Mouse (Mus musculus) myocyte (in vitro differentiated cells): ENCODE results near the gene Jchain. TPM values are rescaled to one million over a fixed set of nuclear protein-coding genes. Genes with fewer than 3 reads are reported as not detected.

Experiments
- H3K27me3 ChIP-seq: one replicate; pipeline ENCODE4 v1.6.1; 2011; ENCODE audit not compliant: control insufficient read depth, insufficient read depth, insufficient read length
- H3K36me3 ChIP-seq: one replicate; pipeline ENCODE4 v1.6.1; 2011; ENCODE audit not compliant: control insufficient read depth, insufficient read depth
- H3K4me2 ChIP-seq: one replicate; pipeline ENCODE4 v1.6.1; 2011; ENCODE audit warnings: low read depth, control low read depth
- H3K4me3 ChIP-seq: one replicate; pipeline ENCODE4 v1.5.1; 2011; ENCODE audit warnings: mild to moderate bottlenecking, control low read depth, moderate library complexity
- H3K79me2 ChIP-seq: one replicate; pipeline ENCODE4 v1.6.1; 2011; ENCODE audit not compliant: control insufficient read depth, insufficient read depth
- H3ac ChIP-seq: one replicate; pipeline ENCODE4 v1.6.1; 2011; ENCODE audit not compliant: control insufficient read depth, insufficient read length
- CEBPB ChIP-seq: IDR thresholded peaks from 2 replicates; pipeline ENCODE4 v1.6.1; 2011; ENCODE audit warnings: mild to moderate bottlenecking, moderate library complexity; ENCODE audit not compliant: poor library complexity, insufficient read depth, severe bottlenecking
- E2F4 ChIP-seq: IDR thresholded peaks from one replicate; pipeline ENCODE4 v1.6.1; 2011; ENCODE audit warnings: mild to moderate bottlenecking, control low read depth, moderate library complexity; ENCODE audit not compliant: insufficient read depth
- MAX ChIP-seq: IDR thresholded peaks from one replicate; pipeline ENCODE4 v1.6.1; 2011; ENCODE audit warnings: low read depth, mild to moderate bottlenecking, control low read depth
- MYOD1 ChIP-seq, 3 experiments: IDR thresholded peaks; one replicate each; pipeline ENCODE4 v1.6.1; 2011; ENCODE audit warnings: control low read depth in 2 of 3, low read depth in 2 of 3, mild to moderate bottlenecking in 2 of 3, moderate library complexity in 1 of 3; ENCODE audit not compliant: insufficient read length in 2 of 3, control insufficient read depth in 1 of 3
- MYOG ChIP-seq, 3 experiments: IDR thresholded peaks; one replicate each; pipeline ENCODE4 v1.6.1; 2011; ENCODE audit warnings: control low read depth in 2 of 3, low read depth in 2 of 3, mild to moderate bottlenecking in 2 of 3; ENCODE audit not compliant: insufficient read length in 2 of 3, control insufficient read depth in 1 of 3, insufficient read depth in 1 of 3
- POLR2A ChIP-seq: IDR thresholded peaks from one replicate; pipeline ENCODE4 v1.6.1; 2011; ENCODE audit warnings: low read depth, mild to moderate bottlenecking, control low read depth, moderate library complexity; ENCODE audit not compliant: insufficient read length
- POLR2AphosphoS2 ChIP-seq: IDR thresholded peaks from one replicate; pipeline ENCODE4 v1.6.1; 2011; ENCODE audit warnings: low read depth, control low read depth; ENCODE audit not compliant: insufficient read length
- REST ChIP-seq: IDR thresholded peaks from one replicate; pipeline ENCODE4 v1.6.1; 2011; ENCODE audit warnings: mild to moderate bottlenecking, control low read depth, moderate library complexity; ENCODE audit not compliant: insufficient read depth, insufficient read length
- SRF ChIP-seq: IDR thresholded peaks from one replicate; pipeline ENCODE4 v1.6.1; 2011; ENCODE audit warnings: low read depth; ENCODE audit not compliant: control insufficient read depth, insufficient read length
- TCF12 ChIP-seq: IDR thresholded peaks from one replicate; pipeline ENCODE4 v1.6.1; 2011; ENCODE audit warnings: mild to moderate bottlenecking, control low read depth; ENCODE audit not compliant: poor library complexity, insufficient read depth, severe bottlenecking
- TCF3 ChIP-seq: IDR thresholded peaks from one replicate; pipeline ENCODE4 v1.6.1; 2011; ENCODE audit warnings: low read depth, control low read depth; ENCODE audit not compliant: insufficient read length
- USF1 ChIP-seq: IDR thresholded peaks from one replicate; pipeline ENCODE4 v1.6.1; 2011; ENCODE audit warnings: low read depth, mild to moderate bottlenecking, control low read depth, moderate library complexity
- polyA plus RNA-seq: library from polyadenylated mRNA; unstranded; fragments of >200 nt; fragmentation: generic; extraction: Trizol; gene quantifications from one replicate; pipeline ENCODE4 v1.2.1, GENCODE M21; 2012; ENCODE audit warnings: missing spikeins

Gene Jchain
- 0.04 TPM for polyA plus RNA-seq

- no peaks in the 10 kb centered on the region for H3K27me3 ChIP-seq
- no peak within 1 kb of the TSS for H3K4me2 ChIP-seq
- no peak within 1 kb of the TSS for H3ac ChIP-seq
- no peaks in the 10 kb centered on the region for H3K79me2 ChIP-seq
- TF ChIP-seq POLR2AphosphoS2, result no peak
- TF ChIP-seq REST, result no peak
- no peak for TF ChIP-seq SRF
- no peak for TF ChIP-seq MYOG (IDR thresholded peaks at IDR 0.05; ENCODE audit: control insufficient read depth in 1 of 3, insufficient read depth in 1 of 3, insufficient read length in 2 of 3, low read depth in 2 of 3)
- TF ChIP-seq USF1, result no peak
- no peak for TF ChIP-seq MYOD1 (IDR thresholded peaks at IDR 0.05; ENCODE audit: control insufficient read depth in 1 of 3, insufficient read length in 2 of 3, low read depth in 2 of 3)
- no peak for TF ChIP-seq MAX
- TF ChIP-seq CEBPB, result no peak
- no peak for TF ChIP-seq TCF12
- TF ChIP-seq POLR2A, result no peak
- no peak for TF ChIP-seq TCF3
- TF ChIP-seq E2F4, result no peak
- no peaks in the 10 kb centered on the region for H3K36me3 ChIP-seq
- H3K4me3 ChIP-seq, result no peak within 1 kb of the TSS
These were observed at the start of gene Jchain for GRCm38 (mm10) chr5:88527657-88528056. Jchain (minus strand) TSS chr5:88527891.

DNA sequence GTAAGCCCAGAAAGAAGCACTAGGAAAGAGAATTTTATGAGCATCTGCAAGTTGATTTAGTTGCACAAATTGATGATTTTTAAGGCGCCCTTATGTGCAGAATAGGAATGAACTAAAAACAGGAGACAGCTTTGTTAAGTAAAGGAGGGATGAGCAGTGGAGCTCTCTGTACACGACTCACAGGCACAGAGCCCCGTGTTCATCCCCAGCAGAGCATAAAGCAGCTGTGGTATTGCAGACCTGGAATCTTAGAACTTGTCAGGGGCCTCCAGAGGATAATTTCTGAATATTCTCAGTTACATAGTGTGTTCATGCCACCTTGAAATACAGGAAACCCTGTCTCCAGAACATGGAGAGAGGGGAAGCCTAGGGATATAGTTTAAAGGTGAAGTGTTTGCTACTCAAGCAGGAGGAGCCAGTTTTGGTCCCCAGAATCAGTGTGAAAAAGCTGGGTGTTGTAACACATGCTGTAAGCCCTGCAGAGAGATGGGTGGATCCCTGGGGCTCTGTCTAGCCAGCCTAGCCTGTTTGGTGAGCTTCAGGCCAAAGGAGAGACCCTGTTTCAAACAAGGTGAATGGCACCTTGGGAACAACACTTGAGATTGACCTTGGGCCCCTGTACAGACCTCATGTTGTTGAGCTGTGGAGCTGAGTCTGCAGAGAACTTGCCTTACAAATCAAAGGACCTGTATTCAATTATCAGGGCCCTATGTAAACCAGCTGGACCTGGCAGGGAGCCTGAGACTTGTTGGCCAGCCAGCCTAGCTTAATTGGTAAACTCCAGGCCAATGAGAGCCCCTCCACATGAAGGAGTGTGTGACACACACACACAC, 48.0 kb upstream of the Jchain start:
- Histone ChIP-seq H3K27me3 (no peaks in the 10 kb centered on the region), H3K4me3 (no peak overlapping the region), H3ac (no peak overlapping the region), H3K4me2 (no peak overlapping the region), H3K36me3 (no peaks in the 10 kb centered on the region), H3K79me2 (no peaks in the 10 kb centered on the region)
- TF ChIP-seq MYOD1 (IDR thresholded peaks at IDR 0.05; ENCODE audit: control insufficient read depth in 1 of 3, insufficient read length in 2 of 3, low read depth in 2 of 3) (no peak), E2F4 (no peak), REST (no peak)

- Histone ChIP-seq H3K27me3 (no peaks in the 10 kb centered on the region), H3K4me3 (no peak overlapping the region), H3K36me3 (no peaks in the 10 kb centered on the region), H3ac (no peak overlapping the region), H3K4me2 (no peak overlapping the region), H3K79me2 (peaks cover 4% of the 10 kb centered on the region)
- TF ChIP-seq MAX (no peak), TCF12 (no peak), TCF3 (no peak), SRF (no peak), POLR2A (no peak), MYOD1 (IDR thresholded peaks at IDR 0.05; ENCODE audit: control insufficient read depth in 1 of 3, insufficient read length in 2 of 3, low read depth in 2 of 3) (no peak), CEBPB (no peak), USF1 (no peak), REST (no peak), MYOG (IDR thresholded peaks at IDR 0.05; ENCODE audit: control insufficient read depth in 1 of 3, insufficient read depth in 1 of 3, insufficient read length in 2 of 3, low read depth in 2 of 3) (no peak)
These were observed 47.1 kb upstream of the Jchain start for GRCm38 (mm10) chr5:88574829-88575228.

GRCm38 (mm10) chr5:88569541-88569940, 41.9 kb upstream of the Jchain start:
- no peak overlapping the region for H3K4me3 ChIP-seq

GRCm38 (mm10) chr5:88566034-88566841, 38.5 kb upstream of the Jchain start:
- peak overlapping the region; percentile 52 for H3K4me3 ChIP-seq
- TF ChIP-seq CEBPB, result no peak
- no peak for TF ChIP-seq REST
- TF ChIP-seq E2F4, result no peak
- TF ChIP-seq POLR2AphosphoS2, result no peak
- no peak for TF ChIP-seq USF1
- no peak for TF ChIP-seq MYOD1 (IDR thresholded peaks at IDR 0.05; ENCODE audit: control insufficient read depth in 1 of 3, insufficient read length in 2 of 3, low read depth in 2 of 3)
- TF ChIP-seq SRF, result no peak
- H3K36me3 ChIP-seq, result no peaks in the 10 kb centered on the region
- no peaks in the 10 kb centered on the region for H3K27me3 ChIP-seq
- peak overlapping the region; percentile 87 for H3K4me2 ChIP-seq
- peaks cover 34% of the 10 kb centered on the region for H3K79me2 ChIP-seq
- H3ac ChIP-seq, result peak overlapping the region; percentile 100

More at GRCm38 (mm10) chr5:88569541-88569940, 41.9 kb upstream of the Jchain start:
- Histone ChIP-seq H3K4me2 (no peak overlapping the region), H3K79me2 (peaks cover 34% of the 10 kb centered on the region), H3K36me3 (no peaks in the 10 kb centered on the region), H3ac (no peak overlapping the region), H3K27me3 (no peaks in the 10 kb centered on the region)
- no peak for TF ChIP-seq MAX
- no peak for TF ChIP-seq TCF3
- TF ChIP-seq SRF, result no peak
- TF ChIP-seq E2F4, result no peak
- TF ChIP-seq POLR2A, result no peak
- TF ChIP-seq TCF12, result no peak
